ENCODE assay signal across 28 mouse cellular contexts in the genomic region with DNA sequence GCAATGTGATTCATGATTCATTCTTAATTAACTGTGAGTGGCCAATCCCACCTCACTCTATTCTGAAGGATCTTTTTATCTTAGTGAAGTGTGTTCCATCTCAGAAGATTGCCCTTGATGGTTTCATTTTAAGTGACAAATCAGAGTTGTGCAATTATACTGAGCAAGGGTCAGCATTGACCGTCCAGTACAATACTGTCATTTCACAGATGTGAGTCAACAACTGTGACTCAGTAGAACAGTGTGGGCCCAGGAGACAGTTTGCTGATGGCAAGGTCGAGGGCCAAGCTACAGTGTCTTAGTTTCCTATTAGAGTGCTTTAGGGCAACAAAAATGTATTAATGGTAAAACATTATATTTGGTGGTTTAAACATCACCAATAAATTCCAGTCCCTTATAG. TPM values are rescaled to one million over a fixed set of nuclear protein-coding genes. Genes with fewer than 3 reads are reported as not detected.
DNase-seq lines count a peak whose midpoint lies in the region; ATAC-seq and TF ChIP-seq lines count a peak whose summit lies in the region.
"Had no signal": no experiment of that assay in that cellular context is flagged by ENCODE, and none has a peak within 500 bp of the region (broad histone marks: within the 10 kb centered on the region; RNA-seq: fewer than 3 reads in every experiment).

No protein-coding gene starts in this region.

- WGBS in intestine, postnatal 0 days, result 69% methylated on average over 2 of the region's 2 CpGs
- WGBS in intestine, embryonic 15.5 days, result 83% methylated on average over 2 of the region's 2 CpGs

- peak; percentile 80 for ATAC-seq in intestine, postnatal 0 days
- no peak for ATAC-seq in intestine, embryonic 15.5 days
- ATAC-seq: CD4-positive, CD25-positive, alpha-beta regulatory T cell, adult 4 months; forebrain, embryonic 15.5 days; intestine, embryonic 16.5 days had no signal

- no peak overlapping the region for H3K9ac ChIP-seq in intestine, postnatal 0 days (ENCODE audit: low read depth, low read length)
- H3K9ac ChIP-seq in intestine, embryonic 15.5 days, result no peak overlapping the region
- H3K9ac ChIP-seq: embryonic facial prominence, embryonic 12.5 days; forebrain, embryonic 15.5 days; hindbrain, embryonic 14.5 days had no signal

- H3K4me1 ChIP-seq in intestine, postnatal 0 days (replicated peaks; ENCODE audit: control insufficient read depth, insufficient read depth, low read length), result no peaks in the 10 kb centered on the region
- no peaks in the 10 kb centered on the region for H3K4me1 ChIP-seq in intestine, embryonic 15.5 days (replicated peaks)
- H3K4me1 ChIP-seq: embryonic facial prominence, embryonic 12.5 days; forebrain, embryonic 15.5 days; heart, embryonic 10.5 days had no signal

- H3K27ac ChIP-seq in intestine, postnatal 0 days (ENCODE audit: low read depth, low read length), result no peak overlapping the region
- no peak overlapping the region for H3K27ac ChIP-seq in intestine, embryonic 15.5 days
- no peak overlapping the region for H3K27ac ChIP-seq in layer of hippocampus, adult 2 months
- H3K27ac ChIP-seq: embryonic facial prominence, embryonic 12.5 days; forebrain, embryonic 15.5 days; heart, embryonic 10.5 days; hindbrain, embryonic 14.5 days had no signal

- no peaks in the 10 kb centered on the region for H3K9me3 ChIP-seq in intestine, postnatal 0 days (ENCODE audit: control insufficient read depth)
- H3K9me3 ChIP-seq in intestine, embryonic 15.5 days, result no peaks in the 10 kb centered on the region
- H3K9me3 ChIP-seq: embryonic facial prominence, embryonic 12.5 days; forebrain, embryonic 15.5 days; G1E; heart, embryonic 10.5 days had no signal

- H3K36me3 ChIP-seq in intestine, postnatal 0 days (ENCODE audit: control insufficient read depth, insufficient read depth), result no peaks in the 10 kb centered on the region
- no peaks in the 10 kb centered on the region for H3K36me3 ChIP-seq in intestine, embryonic 15.5 days
- H3K36me3 ChIP-seq: embryonic facial prominence, embryonic 12.5 days; forebrain, embryonic 15.5 days; G1E; heart, embryonic 10.5 days had no signal

- TF ChIP-seq CTCF in intestine, postnatal 0 days (IDR thresholded peaks at IDR 0.05; ENCODE audit: low read depth), result no peak
- no peak for TF ChIP-seq CTCF in layer of hippocampus, adult 2 months (conservative IDR thresholded peaks at IDR 0.05)

- H3K4me2 ChIP-seq in intestine, postnatal 0 days (replicated peaks; ENCODE audit: low read depth), result no peak overlapping the region
- H3K4me2 ChIP-seq in intestine, embryonic 15.5 days (replicated peaks), result no peak overlapping the region
- H3K4me2 ChIP-seq: embryonic facial prominence, embryonic 12.5 days; forebrain, embryonic 15.5 days; hindbrain, embryonic 14.5 days had no signal

- H3K27me3 ChIP-seq in intestine, postnatal 0 days (replicated peaks; ENCODE audit: control insufficient read depth, insufficient read depth, low read length), result no peaks in the 10 kb centered on the region
- H3K27me3 ChIP-seq in intestine, embryonic 15.5 days (replicated peaks), result no peaks in the 10 kb centered on the region
- H3K27me3 ChIP-seq: embryonic facial prominence, embryonic 12.5 days; forebrain, embryonic 15.5 days had no signal

- no peak overlapping the region for H3K4me3 ChIP-seq in intestine, postnatal 0 days (ENCODE audit: low read depth, low read length)
- no peak overlapping the region for H3K4me3 ChIP-seq in intestine, embryonic 15.5 days (replicated peaks)
- no peak overlapping the region for H3K4me3 ChIP-seq in layer of hippocampus, adult 2 months
- H3K4me3 ChIP-seq: embryonic facial prominence, embryonic 12.5 days; forebrain, embryonic 15.5 days; heart, embryonic 10.5 days had no signal

- DNase-seq in 3T3-L1 (ENCODE audit: low read depth, low spot score), result peak; percentile 50
- peak; percentile 47 for DNase-seq in adrenal gland, adult 8-10 months
- DNase-seq in adrenal gland, postnatal 36 days, result peak; percentile 33 to 62
- DNase-seq in spleen, adult 12 weeks (ENCODE audit: low spot score), result no peak
- no peak for DNase-seq in layer of hippocampus, adult 2 months (ENCODE audit: low spot score in 2 of 2)
- no peak for DNase-seq in kidney, postnatal 25 days
- DNase-seq: cerebellum, adult 11 months; cerebellum, adult 8-10 months; cerebellum, postnatal 14 days; embryo, embryonic 11 days; gastrocnemius, postnatal 36 days; heart, adult 11 months; heart, postnatal 10 days had no signal

RNA-seq across cellular contexts. Expression of a gene that starts 55.9 kb away (rescaled TPM):
- 0.05 TPM in 1 of 2 replicates, not detected in the other for polyA plus RNA-seq in intestine, postnatal 0 days (2015; fragmentation: Nextera tagmentation; extraction: Ambion mirVana)
- not detected in 2 replicates for polyA plus RNA-seq in intestine, embryonic 15.5 days (2015; fragmentation: Nextera tagmentation; extraction: Ambion mirVana)
- not detected for total RNA-seq in adrenal gland, adult 8-10 months (2022)
- total RNA-seq in adrenal gland, postnatal 36 days (2021), result not detected
- total RNA-seq in layer of hippocampus, adult 2 months (2021), result under 1 TPM; 0.25 to 0.28 TPM
- total RNA-seq: adrenal gland, adult 18-20 months; common myeloid progenitor, adult 5-6 weeks; G1E; gastrocnemius, adult 8-10 months; gastrocnemius, postnatal 36 days; heart, postnatal 10 days; hematopoietic stem cell, adult 5-6 weeks had no signal
- polyA plus RNA-seq: CD4-positive, CD25-positive, alpha-beta regulatory T cell, adult 4 months; forebrain, embryonic 11.5 days; G1E; heart, embryonic 10.5 days; heart, embryonic 14.5 days; intestine, embryonic 16.5 days had no signal

Comparison
In these comparisons a context has a peak if more than half of its experiments do, and no peak if none do; other contexts are left out.
1. DNase-seq: peak in 3T3-L1 (single experiment), adrenal gland, adult 8-10 months (single experiment) and adrenal gland, postnatal 36 days (2 of 2); none in spleen, adult 12 weeks (single experiment), layer of hippocampus, adult 2 months (0 of 2) and kidney, postnatal 25 days (0 of 2).